Mouse (Mus musculus) embryo, embryonic 10 days (tissue): ENCODE data around the gene Olfr323.
A peak's percentile ranks its signal among the peaks of the same experiment; 100 is the strongest.

Experiments
- DNase-seq: peaks from one replicate; pipeline ENCODE4 v3.0.0-alpha.2; 2015; ENCODE audit warnings: low spot score

Olfr323 gene

DNA sequence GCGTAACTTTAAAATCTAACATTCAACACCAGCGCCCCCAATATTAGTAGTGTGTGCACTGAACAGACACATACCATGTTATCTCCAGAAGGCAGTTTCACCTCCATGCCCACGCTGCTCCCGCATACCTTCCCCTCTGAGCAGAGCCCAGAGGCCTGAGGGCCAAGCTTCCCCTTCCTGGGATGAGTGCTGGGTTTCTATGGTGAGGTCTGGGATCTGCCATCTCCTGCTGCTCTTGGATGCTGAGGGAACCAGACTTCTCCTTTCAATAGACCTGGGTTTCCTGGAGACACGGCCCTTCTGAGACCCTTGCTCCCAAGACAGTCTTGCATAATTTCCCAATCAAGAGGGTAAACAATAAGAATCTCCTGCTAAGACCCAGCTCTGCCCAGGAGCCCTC lies at the start of gene Olfr323:
TSS of gene Olfr323 (minus strand) at position 101 of the 400 bp plus-strand sequence.
- DNase-seq = no peak

DNA sequence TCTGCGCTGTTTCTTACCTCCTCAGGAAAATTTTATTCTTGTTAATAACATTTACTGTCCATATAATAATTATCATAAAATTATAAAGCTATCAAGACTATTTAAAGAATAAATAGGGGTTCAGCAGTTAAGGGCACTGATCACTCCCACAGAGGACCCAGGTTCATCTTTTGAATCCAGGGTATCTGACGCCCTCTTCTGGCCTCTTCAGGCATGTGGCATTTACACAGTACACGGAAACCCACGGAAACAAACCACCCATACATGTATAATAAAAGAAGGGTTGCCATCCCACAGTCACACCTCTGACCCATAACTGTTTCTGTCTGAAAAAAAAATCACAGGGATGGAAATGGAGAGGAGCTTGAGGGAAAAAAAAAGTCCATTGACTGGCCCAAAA lies 41.5 kb upstream of the Olfr323 start:
- no peak for DNase-seq

DNA sequence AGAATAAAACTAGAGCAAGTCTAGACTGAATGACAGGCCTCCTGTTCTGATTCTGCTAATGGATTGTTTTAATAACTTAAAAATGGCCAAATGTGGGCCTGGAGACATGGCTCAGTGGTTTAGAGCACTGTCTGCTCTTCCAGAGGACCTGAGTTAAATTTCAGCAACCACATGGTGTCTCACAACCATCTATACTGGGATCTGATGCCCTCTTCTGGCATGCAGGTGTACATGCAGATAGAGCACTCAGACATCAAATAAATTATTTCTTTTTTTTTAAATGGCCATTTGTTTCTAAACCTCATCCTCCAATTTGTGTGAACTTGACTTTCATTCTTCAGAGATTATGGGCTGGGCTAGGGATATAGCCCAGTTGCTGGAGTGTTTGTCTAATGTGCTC lies 39.0 kb upstream of the Olfr323 start:
- no peak for DNase-seq

DNA sequence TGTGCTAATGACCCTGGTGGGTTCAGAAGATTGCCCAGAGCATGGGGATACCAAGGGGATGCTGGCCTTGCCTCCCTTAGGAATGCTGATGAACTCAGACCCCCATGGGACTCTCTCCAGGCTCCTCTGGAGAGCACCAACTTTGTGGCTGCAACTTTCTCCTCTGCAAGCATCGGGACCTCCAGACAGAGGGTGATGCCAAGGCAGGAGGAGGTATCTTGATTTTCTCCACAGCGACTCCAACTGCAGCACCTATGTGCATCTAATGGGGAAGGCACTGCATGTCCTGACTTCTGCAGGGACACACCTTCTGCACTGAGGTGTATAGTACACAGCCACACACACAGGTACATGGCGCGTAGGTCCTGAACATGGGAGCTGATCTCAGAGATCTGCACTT lies 28.3 kb upstream of the Olfr323 start, which contains the start of gene Olfr322:
TSS of gene Olfr322 (plus strand) at position 187 of the 400 bp plus-strand sequence.
- DNase-seq = no peak

DNA sequence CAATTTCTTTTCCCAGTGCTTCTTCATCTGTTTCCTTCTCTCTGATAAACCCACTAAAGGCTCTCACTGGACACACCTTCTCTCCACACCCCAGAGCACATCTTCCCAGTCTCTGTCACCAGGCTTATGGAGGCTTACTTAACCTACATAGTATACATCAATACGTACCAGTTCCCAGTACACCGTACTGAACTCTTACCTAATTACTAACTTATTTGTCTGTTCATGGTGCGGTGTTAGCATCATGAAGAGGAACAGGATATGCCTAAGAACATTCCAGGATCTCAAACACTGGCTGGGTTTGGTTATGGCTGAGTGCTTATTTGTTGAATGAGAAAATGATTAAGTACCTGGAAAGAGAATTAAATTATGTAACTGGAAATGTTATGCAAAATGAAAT lies 24.9 kb upstream of the Olfr323 start:
- DNase-seq = no peak

DNA sequence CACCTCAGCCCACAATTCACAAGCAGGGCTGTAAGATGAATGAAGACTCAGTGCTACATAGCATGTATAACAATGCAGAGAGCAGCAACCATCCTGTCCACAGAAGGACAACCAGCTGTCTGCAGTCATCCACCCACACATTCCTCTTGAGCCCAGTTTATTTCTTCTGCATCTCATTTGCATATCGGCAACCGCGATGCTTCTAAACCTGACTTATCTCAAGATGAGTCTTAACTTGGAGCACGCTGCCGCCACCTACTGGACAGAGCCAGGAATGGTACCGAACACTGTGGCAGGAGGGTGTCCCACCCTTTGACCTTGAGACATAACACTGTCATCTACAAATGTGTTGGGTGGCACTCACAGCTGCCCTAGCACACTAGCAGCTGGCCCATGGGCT lies 13.0 kb upstream of the Olfr323 start:
- peak; percentile 71 for DNase-seq

DNA sequence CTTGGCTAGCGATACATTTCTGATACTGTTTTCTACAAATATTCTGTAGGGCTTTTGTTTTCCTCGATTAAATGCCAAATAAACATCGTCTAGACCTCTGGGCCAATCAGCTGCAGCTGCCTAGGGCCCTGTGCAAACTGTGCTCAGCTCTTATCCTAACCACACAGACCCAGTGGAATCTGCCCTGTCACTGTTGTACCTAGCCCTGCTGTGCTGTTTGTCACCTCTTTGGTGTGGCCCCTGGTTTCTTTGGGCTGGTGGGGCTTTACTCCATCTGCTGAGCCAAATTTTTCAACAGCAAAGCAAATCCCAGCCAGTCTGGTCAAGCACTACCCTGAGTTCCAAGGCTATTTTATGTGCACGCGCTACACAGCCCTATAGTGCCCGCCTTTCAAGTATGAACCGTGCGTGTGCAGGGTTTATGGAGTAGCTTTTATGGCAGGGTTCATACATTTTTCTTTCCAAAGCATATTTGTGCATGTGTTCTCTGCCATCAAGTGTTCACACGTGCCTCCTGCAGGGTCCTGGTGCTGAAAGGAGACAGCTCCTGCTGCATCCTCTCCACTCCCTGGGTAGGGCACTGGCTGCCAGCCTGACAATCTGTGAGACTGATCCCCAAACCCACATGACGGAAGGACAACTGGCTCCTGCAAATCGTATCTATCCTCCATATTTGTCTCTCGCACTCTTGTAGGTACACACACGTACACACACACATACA lies 11.5 kb upstream of the Olfr323 start:
- DNase-seq = peak; percentile 12

DNA sequence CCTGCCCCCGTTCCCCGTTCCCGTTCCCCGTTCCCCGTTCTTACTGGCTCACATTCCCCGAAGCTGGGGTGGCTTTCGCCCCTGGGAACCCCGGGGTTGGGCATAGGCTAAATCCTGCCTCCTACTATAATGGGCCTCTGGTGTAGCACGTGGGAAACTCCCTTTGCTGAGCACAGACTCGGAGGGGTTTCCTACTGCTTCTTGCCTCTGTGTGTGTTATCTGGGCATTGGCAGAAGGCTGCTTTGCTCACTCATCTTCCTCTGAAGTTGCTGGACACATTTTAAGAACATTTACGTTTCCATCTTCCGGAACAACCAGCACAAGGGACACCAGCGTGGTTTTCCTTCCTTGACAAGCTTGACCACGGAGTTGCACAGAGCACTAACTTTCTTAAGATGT lies 10.8 kb upstream of the Olfr323 start:
- peak; percentile 11 for DNase-seq

DNA sequence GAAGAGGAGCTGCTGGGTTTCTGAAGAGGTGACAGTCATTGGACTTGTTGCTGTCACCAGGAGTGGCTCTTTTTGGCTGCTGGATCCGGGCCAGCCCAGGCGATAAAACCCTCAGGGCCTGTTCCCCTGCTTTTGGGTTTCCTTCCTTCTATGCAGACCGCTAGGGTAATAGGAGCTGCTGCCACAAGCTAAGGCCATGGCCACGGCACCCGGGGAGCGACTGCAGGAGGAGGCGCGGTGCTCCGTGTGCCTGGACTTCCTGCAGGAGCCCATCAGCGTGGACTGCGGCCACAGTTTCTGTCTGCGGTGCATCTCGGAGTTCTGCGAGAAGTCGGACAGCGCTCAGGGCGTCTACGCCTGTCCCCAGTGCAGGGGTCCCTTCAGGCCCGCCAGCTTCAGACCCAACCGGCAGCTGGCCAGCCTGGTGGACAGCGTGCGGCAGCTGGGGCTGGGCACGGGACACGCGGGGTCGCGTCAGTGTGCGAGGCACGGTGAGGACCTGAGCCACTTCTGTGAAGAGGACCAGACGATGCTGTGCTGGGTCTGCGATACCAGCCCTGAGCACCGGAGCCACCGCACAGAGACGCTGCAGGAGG lies 10.1 kb upstream of the Olfr323 start, which contains the start of gene Trim58:
TSS of gene Trim58 (plus strand) at position 194 of the 596 bp plus-strand sequence.
- DNase-seq = peak; percentile 60

DNA sequence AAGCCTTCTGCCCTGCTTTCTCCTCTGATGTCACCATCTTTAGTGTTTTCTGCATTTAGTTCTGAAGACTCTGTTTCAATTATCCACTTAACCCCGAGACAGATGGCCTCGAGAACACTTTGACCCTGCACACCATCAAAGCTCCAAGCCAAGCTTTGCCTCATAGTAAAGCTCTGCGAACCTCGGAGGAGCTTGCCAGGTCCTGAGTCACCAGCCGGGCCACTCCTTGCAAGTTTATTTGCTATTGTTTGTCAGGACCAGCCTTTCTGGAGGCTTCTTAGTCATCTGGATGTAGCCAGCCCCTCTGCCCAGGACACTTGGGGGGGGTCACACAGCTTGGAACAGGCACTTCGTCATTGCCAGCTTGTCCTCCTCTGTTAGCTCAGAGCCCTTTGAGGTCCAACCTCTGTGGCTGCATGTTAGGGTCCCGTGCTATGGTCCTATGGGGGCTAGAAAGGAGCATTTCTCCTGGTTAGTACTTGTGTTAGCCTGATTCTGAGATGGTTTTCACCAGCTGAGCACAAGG lies 7.9 kb upstream of the Olfr323 start:
- no peak for DNase-seq

DNA sequence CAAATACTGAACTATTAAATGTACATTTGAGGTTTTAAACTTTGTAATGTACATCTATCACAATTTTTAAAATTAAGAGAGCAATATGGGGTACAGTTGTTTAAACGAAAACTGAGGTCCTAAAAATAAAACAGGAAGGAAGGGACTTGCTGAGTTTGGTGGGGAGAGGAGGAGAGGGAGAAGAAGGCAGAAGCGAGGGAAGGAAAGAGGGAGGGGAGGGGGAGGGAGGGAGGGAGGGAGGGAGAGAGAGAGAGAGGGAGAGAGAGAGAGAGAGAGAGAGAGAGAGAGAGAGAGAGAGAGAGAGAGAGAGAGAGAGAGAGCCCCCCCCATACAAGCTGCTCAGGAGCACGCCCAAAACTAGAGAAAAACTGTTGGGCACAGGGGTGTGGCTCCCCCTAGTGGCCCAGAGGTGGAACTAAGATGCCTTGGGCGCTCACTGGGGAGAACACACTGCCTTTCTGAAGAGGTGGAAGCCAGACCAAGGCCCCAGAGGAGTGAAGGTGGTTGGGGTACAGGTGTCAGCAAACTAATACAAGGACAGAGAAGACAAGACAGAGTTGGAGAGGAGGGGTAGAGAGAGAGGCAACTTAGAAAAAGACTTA lies 6.2 kb upstream of the Olfr323 start:
- DNase-seq = peak; percentile 71

DNA sequence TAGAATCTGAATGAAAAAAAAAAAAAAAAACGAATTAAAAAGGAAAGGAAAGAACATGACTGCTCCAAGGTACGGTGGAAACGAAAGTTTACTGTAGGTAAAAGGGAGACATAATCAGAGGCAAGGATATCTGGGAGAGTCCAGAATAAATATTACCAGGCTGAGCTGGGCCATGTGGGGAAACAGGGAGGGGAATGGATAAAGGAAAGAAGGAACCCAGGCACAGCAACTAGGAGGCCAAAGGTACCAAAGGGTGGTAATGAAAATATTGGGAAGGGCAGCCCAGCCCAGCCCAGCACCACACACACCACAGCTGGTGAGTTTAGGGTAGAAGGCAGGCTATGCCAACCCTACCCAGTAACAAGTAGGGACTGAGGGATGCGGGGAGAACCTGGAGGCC lies 4.6 kb upstream of the Olfr323 start:
- no peak for DNase-seq

DNA sequence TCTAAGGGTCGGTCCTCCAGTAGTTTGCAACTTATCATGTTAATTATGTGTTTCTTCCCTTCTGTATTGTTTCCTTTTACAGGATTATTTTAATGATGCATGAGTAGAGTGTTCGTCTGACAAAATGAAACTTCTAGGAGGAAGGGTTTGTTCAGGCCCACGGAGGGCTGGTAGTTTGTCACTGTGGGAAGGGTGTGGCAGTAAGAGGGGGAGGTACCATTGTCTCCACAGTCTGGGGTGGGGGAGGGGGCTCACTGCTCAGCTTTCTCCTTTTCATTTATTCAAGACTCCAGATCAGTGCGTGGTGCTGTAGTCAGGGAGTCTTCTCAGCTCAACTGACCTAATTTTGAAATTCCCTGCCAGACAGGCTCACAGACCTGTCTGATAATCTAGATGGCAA lies 4.2 kb downstream of the Olfr323 start:
- DNase-seq = no peak

DNA sequence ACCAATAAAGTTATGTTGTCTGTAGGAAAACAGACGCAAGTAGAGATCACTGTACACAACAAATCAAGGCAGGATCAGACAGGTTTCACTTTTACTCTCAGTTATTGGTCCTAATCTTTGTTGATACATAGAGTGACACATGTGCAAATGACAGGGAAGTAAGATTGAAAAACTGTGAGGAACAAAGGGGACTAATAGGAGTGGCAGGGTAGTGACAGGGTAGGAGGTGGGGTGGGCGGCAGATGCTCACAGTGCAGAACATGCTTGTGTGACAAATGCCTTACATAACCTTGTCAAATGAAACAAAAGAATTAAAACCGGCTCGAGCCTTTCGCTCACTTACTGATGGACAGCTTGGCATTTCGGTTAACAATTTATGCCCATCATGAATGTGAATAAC lies 11.5 kb downstream of the Olfr323 start:
- no peak for DNase-seq

DNA sequence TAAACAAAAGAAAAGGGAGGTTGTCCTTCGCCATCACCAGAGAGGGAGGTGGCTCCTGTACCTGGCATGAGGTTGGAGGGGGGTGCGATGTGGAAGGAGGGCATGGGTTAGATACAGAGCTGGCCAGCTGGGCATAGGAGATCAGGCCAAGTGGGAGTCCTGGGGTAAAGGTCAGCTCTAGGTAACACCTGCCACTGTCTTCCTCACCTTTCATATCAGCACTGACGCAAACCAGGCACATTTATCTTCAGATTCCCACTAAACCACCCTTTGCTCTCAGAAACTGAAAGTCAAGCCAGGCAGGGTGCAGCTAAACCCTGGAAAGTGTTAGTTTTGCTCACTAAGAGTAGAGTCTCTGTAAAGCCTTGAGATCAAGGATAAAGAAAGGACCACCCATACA lies 11.9 kb downstream of the Olfr323 start:
- no peak for DNase-seq

DNA sequence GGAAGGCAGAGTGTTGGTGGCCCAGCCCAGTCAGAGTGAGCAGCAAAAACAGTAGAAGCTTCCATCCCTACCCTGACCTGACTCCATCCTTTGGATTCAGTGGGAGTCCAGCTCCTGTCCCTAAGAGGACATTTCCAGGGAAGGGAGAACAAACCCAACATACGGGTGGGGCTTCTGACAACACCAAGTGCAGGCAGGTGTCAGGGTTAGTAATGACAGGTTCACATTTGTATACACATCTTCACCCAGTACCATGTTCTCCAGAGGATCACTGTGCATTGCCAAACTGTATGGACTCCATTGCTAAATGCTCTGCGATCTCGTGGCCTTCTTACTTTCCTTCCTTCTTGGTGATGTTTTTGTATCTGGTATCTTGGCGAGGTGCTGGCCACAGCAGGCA lies 14.3 kb downstream of the Olfr323 start, which contains the start of gene 2210407C18Rik:
TSS of gene 2210407C18Rik (minus strand) at position 101 of the 400 bp plus-strand sequence.
- no peak for DNase-seq

DNA sequence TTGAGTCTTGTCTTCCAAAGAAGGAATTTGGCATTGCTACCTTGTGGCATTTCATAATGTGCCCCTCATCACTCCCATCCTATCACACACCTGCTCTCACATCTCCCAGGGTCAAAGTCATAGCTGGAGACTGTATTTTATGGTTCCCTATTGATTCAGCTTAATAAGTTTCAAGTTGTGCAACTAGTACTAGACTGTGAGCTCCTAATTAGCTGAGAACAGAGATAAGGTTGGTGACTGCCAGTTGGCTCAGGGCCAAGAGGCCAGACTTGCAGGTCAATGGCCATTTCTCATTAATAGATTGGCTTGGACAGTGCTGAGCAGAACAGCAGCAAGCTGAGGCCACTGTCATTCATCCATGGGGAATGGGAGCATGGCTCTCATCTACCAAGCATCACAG lies 15.8 kb downstream of the Olfr323 start:
- no peak for DNase-seq

DNA sequence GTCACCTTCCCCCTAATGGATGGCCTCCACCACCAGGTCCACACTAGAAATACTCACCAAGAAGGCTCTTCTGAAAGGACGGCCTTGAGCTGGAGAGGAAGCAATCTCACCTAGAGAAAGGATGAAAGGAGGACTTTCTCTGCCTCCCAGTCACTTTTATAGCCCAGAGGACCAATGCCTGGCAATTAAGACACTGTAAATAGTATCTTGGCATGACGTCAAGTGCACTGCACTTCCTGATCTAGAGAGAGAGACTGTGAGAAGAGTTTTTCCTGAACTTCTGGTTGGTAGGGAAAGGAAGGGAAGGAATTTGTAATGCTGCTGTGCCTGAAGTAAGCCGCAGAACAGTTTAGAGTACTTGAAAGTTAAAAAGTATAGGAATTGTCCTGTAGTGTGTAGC lies 16.9 kb downstream of the Olfr323 start:
- no peak for DNase-seq

DNA sequence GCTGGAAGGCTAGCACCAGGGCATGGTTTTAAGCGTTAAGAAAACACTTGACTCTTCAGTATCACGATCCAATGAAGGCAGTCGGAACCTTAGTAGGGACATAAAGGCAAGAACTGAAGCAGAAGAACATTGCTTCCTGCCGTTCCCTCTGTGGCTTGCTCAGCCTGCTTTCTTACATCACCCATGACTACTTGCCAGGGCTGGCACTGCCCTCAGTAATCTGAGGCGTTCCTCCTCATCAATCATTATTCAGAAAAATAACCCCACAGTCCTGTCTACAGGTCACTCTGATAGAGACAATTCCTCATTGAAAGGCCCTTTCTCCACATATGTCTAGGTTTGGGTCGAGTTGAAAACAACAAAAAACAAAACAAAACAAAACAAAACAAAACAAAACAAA lies 23.3 kb downstream of the Olfr323 start:
- DNase-seq = no peak

DNA sequence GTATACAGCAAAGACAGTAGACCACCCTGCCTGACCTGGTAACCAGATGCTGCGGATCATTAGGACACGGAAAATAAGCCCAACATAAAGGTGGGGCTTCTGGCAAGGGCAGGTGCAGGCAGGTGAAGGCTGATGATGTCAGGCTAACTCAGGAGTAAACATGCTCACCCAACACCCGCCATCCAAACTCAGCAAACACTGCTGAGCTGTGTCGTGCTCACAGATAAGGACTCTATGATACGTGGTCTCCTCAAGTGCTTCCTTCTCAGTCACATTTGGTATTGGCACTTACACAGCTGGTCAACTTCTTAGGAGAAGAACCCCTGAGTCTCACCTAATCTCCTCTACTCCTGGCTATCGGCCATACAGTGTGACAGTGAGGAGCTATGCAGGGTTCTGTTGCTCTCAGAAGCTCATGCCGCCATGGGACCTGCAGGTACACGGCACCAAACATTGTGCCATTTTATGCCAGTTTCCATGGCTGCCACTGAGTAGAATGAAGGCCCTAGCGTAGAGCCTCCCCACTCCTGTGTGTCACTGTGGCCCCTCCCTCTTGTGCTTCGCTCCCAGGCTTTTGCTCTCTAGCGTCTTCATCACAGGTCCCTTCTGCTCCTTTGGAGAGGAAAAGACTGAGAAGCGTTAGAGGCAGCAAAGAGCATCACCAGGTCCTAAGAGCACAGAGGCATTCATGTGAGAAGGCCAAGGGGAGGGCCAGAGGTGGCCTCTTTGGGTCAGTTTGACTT lies 24.0 kb downstream of the Olfr323 start:
- DNase-seq = no peak

DNA sequence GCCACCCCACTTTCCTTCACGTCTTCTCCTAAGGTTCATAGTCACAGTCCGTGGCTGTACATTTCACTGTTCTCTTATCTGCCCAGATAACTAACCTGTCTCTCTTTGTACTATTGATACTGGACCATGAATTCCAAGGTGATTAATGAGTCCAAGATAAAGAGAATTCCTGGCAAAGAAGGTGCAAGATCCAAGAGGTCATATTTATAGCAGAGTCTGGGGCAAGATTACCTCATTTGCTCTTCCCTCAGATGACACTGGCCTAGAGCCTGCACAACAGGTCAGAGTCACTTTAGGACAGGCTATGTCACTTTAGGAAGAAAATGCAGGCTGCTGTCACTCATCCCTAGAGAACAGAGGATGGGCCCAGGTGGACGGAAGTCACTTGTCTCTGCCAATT lies 25.1 kb downstream of the Olfr323 start:
- DNase-seq = no peak

DNA sequence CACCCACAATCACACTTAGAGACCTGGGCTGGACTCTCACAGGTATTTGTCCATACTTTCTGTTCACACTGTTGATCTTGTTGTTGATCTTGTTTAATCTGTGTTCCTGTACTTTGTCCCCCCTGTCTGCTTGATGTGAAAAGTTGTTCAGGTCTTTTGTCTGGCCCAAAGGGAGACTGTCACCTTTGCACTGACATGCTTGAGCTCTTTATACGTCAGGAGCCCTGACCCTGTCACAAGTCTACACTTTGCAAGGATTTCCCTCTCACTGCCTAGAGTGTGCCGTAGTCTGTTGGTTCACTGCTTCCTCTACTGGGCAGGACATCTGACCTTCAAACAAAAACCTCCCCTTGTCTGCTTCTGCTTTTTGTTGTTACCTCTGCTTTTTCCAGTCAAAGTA lies 25.6 kb downstream of the Olfr323 start:
- no peak for DNase-seq
